Mouse (Mus musculus) myocyte (in vitro differentiated cells): ENCODE measurements around the gene Jmjd7.

Source experiments
- MAX ChIP-seq: IDR thresholded peaks from one replicate; pipeline ENCODE4 v1.6.1; 2011; ENCODE audit warnings: low read depth, mild to moderate bottlenecking, control low read depth
- MYOG ChIP-seq, 3 experiments: IDR thresholded peaks; one replicate each; pipeline ENCODE4 v1.6.1; 2011; ENCODE audit warnings: control low read depth in 2 of 3, low read depth in 2 of 3, mild to moderate bottlenecking in 2 of 3; ENCODE audit not compliant: insufficient read length in 2 of 3, control insufficient read depth in 1 of 3, insufficient read depth in 1 of 3
- POLR2A ChIP-seq: IDR thresholded peaks from one replicate; pipeline ENCODE4 v1.6.1; 2011; ENCODE audit warnings: low read depth, mild to moderate bottlenecking, control low read depth, moderate library complexity; ENCODE audit not compliant: insufficient read length

DNA sequence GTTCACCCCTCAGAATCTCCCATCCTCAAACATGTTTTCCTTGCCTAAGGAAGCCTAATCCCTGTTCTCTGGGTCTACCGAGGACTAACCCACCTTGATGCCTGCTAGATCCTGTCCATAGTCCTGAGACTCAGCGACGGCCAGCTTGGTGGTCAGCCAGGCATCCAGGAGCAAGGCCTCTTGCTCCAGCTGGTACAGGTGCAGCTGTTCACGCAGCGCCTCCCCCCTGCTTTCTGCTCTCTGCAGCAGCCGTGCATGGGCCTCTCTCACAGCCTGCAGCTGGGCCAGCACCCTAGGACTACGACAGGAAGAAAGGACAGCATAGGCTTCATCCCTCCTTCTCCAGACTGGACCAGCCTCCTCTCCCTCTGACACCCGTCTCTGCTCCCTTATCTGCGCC lies 20.9 kb downstream of the Jmjd7 start:
- TF ChIP-seq POLR2A (no peak), MYOG (IDR thresholded peaks at IDR 0.05; ENCODE audit: control insufficient read depth in 1 of 3, insufficient read depth in 1 of 3, insufficient read length in 2 of 3, low read depth in 2 of 3) (peak in 2 of 3 experiments; percentile 32 to 60), MAX (no peak)
